Mouse (Mus musculus): ENCODE results near the gene Cntrob.

GRCm38 (mm10) chr11:69323667-69324111 is at the start of gene Cntrob, which contains the start of gene Trappc1:
- TF ChIP-seq CTCF (IDR thresholded peaks at IDR 0.05; ENCODE audit: control insufficient read depth, insufficient read depth, low read length) (0 out of 2 replicates have a peak, but pooled peaks have one; percentile 3), POLR2A (IDR thresholded peaks at IDR 0.05; ENCODE audit: borderline replicate concordance, control insufficient read depth, low read depth, low read length) (peak; percentile 97)
